Mouse (Mus musculus): ENCODE results near the gene Spryd3.

Spryd3 gene

GRCm38 (mm10) chr15:102072963-102073558, 63.0 kb downstream of the Spryd3 start:
- DNase-seq (ENCODE audit: low read depth, low spot score) = no peak

GRCm38 (mm10) chr15:102070476-102071467, 65.3 kb downstream of the Spryd3 start:
- DNase-seq (ENCODE audit: low read depth, low spot score) = no peak
